Mouse (Mus musculus): ENCODE results near the gene Zfp229.
"Not testable (repeated sequence)": the region's sequence is repeated elsewhere in the genome, so short reads cannot be mapped to it uniquely, and the experiment has no call there.

Gene Zfp229

GRCm38 (mm10) chr17:21730495-21730894 lies at the start of gene Zfp229:
Gene Zfp229, plus strand, starts transcription at chr17:21730795.
- not testable (repeated sequence) for DNase-seq

GRCm38 (mm10) chr17:21691560-21691959 lies 39.0 kb upstream of the Zfp229 start, which contains the start of gene Gm10226:
Gene Gm10226, plus strand, starts transcription at chr17:21691860.
- DNase-seq, result no peak

GRCm38 (mm10) chr17:21693342-21693741 lies 37.3 kb upstream of the Zfp229 start:
- no peak for DNase-seq

- no peak for DNase-seq
Measured at GRCm38 (mm10) chr17:21696073-21696472, 34.5 kb upstream of the Zfp229 start.

- no peak for DNase-seq
Measured at GRCm38 (mm10) chr17:21702281-21703240, 28.0 kb upstream of the Zfp229 start.

- DNase-seq, result no peak
Measured at GRCm38 (mm10) chr17:21703414-21703813, 27.2 kb upstream of the Zfp229 start.

GRCm38 (mm10) chr17:21707343-21707996 lies 23.1 kb upstream of the Zfp229 start, which contains the start of gene Zfp760:
Gene Zfp760, plus strand, starts transcription at chr17:21707741.
- peak; percentile 92 for DNase-seq

GRCm38 (mm10) chr17:21708401-21708800 lies 22.2 kb upstream of the Zfp229 start:
- DNase-seq, result no peak

DNA sequence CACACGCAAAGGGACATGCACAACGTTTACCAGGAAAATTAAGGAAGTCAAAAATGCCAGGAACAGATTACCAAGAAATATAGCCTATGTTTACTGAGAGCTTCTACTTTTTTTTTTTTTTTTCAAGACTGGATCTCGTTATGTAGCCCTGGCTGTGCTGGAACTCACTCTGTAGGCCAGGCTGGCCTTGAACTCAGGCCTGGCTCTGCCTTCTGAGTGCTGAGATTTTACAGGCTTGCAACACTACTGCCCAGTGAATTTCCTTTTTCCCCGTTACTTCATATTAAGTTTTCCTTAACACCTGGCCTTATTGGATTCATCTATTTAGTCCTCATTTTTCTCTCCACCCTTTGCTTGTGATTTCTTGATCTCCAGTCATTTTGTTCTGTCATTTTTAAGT lies 2.5 kb downstream of the Zfp229 start:
- no peak for DNase-seq

DNA sequence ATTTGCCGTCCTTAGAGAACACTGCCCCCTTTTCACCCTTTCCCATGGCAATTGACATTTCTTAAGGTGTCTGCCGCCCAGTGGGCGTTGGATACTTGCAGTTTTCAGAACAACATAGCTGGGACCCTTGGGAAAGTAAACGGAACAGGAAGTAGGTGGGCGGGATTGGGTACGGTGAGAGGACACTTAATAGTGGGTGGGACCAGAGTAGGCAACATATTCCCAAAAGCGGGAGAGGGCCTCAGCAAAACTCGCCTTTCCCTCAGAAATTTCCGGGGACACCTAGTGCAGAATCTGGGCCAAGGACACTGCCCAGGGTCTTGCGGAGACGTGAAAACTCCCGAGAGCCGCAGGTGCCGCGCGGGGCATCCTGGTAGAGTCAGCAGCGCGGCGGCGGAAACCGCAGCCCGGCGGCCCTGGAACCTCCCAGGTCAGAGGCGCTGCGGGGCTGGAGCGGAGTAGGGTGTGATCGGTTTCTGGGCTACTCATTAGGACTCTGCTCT lies 3.0 kb downstream of the Zfp229 start:
- peak; percentile 83 for DNase-seq

GRCm38 (mm10) chr17:21752791-21753190 lies 22.2 kb downstream of the Zfp229 start:
- DNase-seq, result no peak

DNA sequence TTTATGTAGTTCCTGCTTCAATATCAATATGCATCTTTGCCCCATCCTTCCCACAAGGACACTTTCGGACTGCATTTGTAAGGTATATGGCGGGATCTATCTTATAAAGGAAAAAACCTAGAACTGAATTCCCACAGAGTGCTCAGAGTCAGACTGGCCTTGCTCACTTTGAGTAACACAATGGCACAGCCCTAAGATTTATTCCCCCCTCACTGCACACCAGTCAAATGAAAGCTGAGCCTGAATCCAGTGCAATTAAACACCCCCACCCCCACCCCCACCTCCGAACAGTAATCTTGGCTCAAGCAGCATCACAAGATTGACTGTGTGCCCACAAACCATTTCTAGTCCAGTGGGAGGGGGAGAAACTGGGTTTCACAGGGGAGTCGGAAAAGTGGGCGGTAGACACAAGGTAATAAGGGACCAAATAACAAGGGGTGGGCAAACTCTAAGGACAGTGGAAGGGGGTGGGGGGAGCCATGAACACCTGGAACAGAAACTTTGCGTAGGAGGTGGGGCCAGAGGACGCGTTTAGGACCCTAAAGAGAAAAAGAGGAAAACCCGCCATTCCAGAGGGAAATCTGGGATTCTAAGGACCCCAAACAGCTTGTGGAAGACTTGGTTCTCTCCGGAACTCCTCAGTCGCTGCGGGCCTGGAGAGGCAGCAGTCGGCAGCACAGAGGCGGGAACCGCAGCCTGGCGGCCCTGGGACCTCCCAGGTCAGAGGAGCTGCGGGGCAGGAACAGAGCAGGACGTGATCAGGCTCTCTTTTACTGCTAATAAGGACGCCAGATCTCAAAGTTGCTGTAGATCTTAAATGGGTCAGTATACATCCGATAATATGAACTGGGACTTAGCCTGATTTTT lies 23.0 kb downstream of the Zfp229 start:
- DNase-seq, result peak; percentile 18

DNA sequence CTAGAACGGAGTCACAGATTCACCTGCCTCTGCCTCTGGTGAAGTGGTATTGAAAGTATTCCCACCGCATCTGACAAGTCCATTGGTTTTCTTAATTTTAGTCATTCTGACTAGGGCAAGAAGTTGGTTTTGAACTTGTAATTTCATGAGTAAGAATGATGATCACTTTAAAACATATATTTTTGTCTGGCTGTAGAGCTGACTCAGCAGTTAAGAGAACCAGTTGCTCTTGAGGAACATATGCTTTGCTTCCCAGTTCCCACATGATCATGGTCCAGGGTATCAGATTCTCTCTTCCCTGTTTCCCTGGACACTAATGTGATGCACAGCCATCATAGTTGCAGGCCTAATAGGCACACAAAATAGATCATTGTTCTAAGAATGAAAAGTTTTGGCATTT lies 39.7 kb downstream of the Zfp229 start:
- DNase-seq, result no peak

DNA sequence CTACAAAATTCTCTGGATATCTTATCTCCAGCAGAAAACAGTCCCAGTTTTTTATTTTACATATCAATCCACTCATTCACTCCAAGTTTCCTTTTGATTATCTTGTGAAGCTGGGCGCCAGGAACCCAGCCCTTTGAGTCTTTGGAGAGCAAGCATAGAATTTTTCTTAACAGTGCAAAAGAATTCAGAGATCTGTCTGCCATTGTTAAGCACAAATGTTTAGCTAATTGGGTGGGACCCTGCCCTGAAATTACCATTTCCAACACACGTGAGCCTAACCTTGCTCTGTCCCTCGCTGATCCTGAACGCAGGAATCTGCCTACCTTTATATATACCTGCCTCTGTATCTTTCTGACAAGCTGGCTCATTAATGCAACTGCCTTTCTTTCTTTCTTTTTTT lies 61.7 kb downstream of the Zfp229 start:
- DNase-seq, result no peak

- DNase-seq, result not testable (repeated sequence)
Measured at GRCm38 (mm10) chr17:21801373-21801772, 70.8 kb downstream of the Zfp229 start.

Data from kidney, postnatal 14 days (tissue).